In the genomic region with DNA sequence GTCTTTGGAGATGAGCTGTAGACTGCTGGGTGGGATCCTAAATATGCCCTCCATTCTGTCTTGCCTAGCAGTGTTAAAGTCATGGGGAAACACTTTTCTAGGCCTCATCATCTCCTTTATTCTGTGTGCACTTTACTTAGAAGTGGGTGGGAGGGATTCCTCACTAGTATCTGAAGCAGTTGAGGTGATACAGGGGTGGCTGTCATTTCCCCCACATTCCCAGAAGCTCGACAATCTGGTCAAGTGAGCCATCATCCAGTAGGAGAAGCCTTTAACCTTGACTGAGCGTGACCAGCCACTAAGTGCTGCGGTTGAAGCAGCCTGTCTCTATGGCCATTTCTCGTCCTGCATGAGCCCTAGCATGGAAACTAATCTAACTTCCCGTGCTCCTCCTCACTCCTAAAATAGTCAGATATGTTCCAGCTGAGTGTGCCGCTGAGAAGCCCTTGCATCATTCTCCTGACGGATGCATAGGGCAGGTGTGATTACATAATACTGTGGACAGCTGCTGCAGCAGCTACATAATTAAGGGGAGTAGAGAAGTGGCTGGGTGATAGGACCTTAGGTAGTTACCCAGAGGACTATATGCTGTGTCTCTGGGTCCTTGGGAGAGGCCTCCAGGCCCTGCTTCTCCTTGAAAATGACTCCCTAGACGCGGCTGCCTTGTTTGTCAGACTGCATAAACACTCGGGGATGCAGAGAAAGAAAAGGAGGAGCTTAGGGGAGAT, we compare ENCODE assay signal across 11 mouse cellular contexts. TPM values are rescaled to one million over a fixed set of nuclear protein-coding genes. Genes with fewer than 3 reads are reported as not detected.
DNase-seq lines count a peak whose midpoint lies in the region; ATAC-seq and TF ChIP-seq lines count a peak whose summit lies in the region.
"Had no signal": no experiment of that assay in that cellular context is flagged by ENCODE, and none has a peak within 500 bp of the region (broad histone marks: within the 10 kb centered on the region; RNA-seq: fewer than 3 reads in every experiment).

No protein-coding gene starts in this region.

- no peaks in the 10 kb centered on the region for H3K27me3 ChIP-seq in cerebellum, adult 2 months (ENCODE audit: control insufficient read depth, insufficient read depth, low read length)
- no peaks in the 10 kb centered on the region for H3K27me3 ChIP-seq in lung, embryonic 16.5 days (ENCODE audit: control insufficient read depth, insufficient read depth, low read depth, low read length)
- no peaks in the 10 kb centered on the region for H3K27me3 ChIP-seq in midbrain, embryonic 10.5 days (ENCODE audit: low read depth, poor library complexity, severe bottlenecking)
- no peaks in the 10 kb centered on the region for H3K27me3 ChIP-seq in small intestine, adult 2 months (ENCODE audit: control insufficient read depth, insufficient read depth, low read length)

- TF ChIP-seq POLR2A in cerebellum, adult 2 months (IDR thresholded peaks at IDR 0.05; ENCODE audit: borderline replicate concordance, insufficient read depth, low read length): no peak
- TF ChIP-seq POLR2A in small intestine, adult 2 months (IDR thresholded peaks at IDR 0.05; ENCODE audit: low read depth, low read length): no peak

- no peak overlapping the region for H3K4me2 ChIP-seq in lung, embryonic 16.5 days (ENCODE audit: low read depth, low read length)

- no peak overlapping the region for H3K9ac ChIP-seq in lung, embryonic 16.5 days (ENCODE audit: low read length)

- no peaks in the 10 kb centered on the region for H3K36me3 ChIP-seq in lung, embryonic 16.5 days (ENCODE audit: control insufficient read depth, insufficient read depth, low read length)
- no peaks in the 10 kb centered on the region for H3K36me3 ChIP-seq in midbrain, embryonic 10.5 days
- H3K36me3 ChIP-seq in small intestine, adult 2 months (ENCODE audit: control insufficient read depth, insufficient read depth, low read length): no peaks in the 10 kb centered on the region

- peaks cover 33% of the 10 kb centered on the region for H3K4me1 ChIP-seq in cerebellum, adult 2 months (ENCODE audit: control insufficient read depth, insufficient read depth, low read length)
- no peaks in the 10 kb centered on the region for H3K4me1 ChIP-seq in lung, embryonic 16.5 days (replicated peaks; ENCODE audit: control insufficient read depth, insufficient read depth, low read length)
- peaks cover 24% of the 10 kb centered on the region for H3K4me1 ChIP-seq in midbrain, embryonic 10.5 days
- no peaks in the 10 kb centered on the region for H3K4me1 ChIP-seq in small intestine, adult 2 months (ENCODE audit: control insufficient read depth, insufficient read depth, insufficient read length, low read length)

- H3K9me3 ChIP-seq in lung, embryonic 16.5 days (ENCODE audit: control insufficient read depth, low read length): no peaks in the 10 kb centered on the region
- H3K9me3 ChIP-seq in midbrain, embryonic 10.5 days (replicated peaks): no peaks in the 10 kb centered on the region

- WGBS in cerebellum, adult 2 months: 46% methylated on average over 10 of the region's 10 CpGs
- WGBS in lung, embryonic 16.5 days: 55% methylated on average over 10 of the region's 10 CpGs
- WGBS in midbrain, embryonic 10.5 days: 75% methylated on average over 10 of the region's 10 CpGs
- 56% methylated on average over 10 of the region's 10 CpGs for WGBS in small intestine, adult 2 months

- DNase-seq in cerebellum, adult 2 months: no peak
- DNase-seq in cerebellum, postnatal 4 days (ENCODE audit: low spot score in 2 of 2): no peak
- no peak for DNase-seq in lung, adult 18-20 months
- no peak for DNase-seq in midbrain, embryonic 10.5 days (ENCODE audit: low spot score)
- no peak for DNase-seq in spleen, postnatal 10 days (ENCODE audit: low spot score in 2 of 2)
- DNase-seq in adrenal gland, adult (ENCODE audit: inconsistent age in 2 of 2, low spot score in 1 of 2): no peak
- DNase-seq: kidney, adult 9 months; thymus, postnatal 25 days had no signal

- TF ChIP-seq CTCF in cerebellum, adult 2 months (IDR thresholded peaks at IDR 0.05; ENCODE audit: borderline replicate concordance, insufficient read depth, low read depth, low read length): no peak
- TF ChIP-seq CTCF in small intestine, adult 2 months (IDR thresholded peaks at IDR 0.05; ENCODE audit: extremely low read depth, insufficient read length, insufficient replicate concordance, low read depth, low read length): no peak

- 0 out of 2 replicates have a peak, but pooled peaks have one; percentile 28 for ATAC-seq in lung, embryonic 16.5 days (ENCODE audit: low read depth)

- H3K27ac ChIP-seq in cerebellum, adult 2 months (ENCODE audit: insufficient read depth, low read length): peak overlapping the region; percentile 80
- H3K27ac ChIP-seq in lung, embryonic 16.5 days (ENCODE audit: low read length): no peak overlapping the region
- H3K27ac ChIP-seq in midbrain, embryonic 10.5 days (replicated peaks): peak overlapping the region; percentile 69
- H3K27ac ChIP-seq in small intestine, adult 2 months (ENCODE audit: insufficient read depth, low read depth, low read length): 0 out of 2 replicates have a peak overlapping the region, but pooled peaks have one; percentile 11

- H3K4me3 ChIP-seq in cerebellum, adult 2 months (replicated peaks; ENCODE audit: insufficient read depth, low read depth, low read length): peak overlapping the region; percentile 7
- no peak overlapping the region for H3K4me3 ChIP-seq in lung, embryonic 16.5 days (ENCODE audit: low read length)
- no peak overlapping the region for H3K4me3 ChIP-seq in midbrain, embryonic 10.5 days
- H3K4me3 ChIP-seq in small intestine, adult 2 months (ENCODE audit: low read depth, low read length): no peak overlapping the region
- H3K4me3 ChIP-seq: erythroblast, embryonic 14.5 days had no signal

RNA-seq across cellular contexts. Expression of a gene that starts 12.2 kb away (rescaled TPM):
- 73.3 and 75.7 TPM in 2 replicates for polyA plus RNA-seq in cerebellum, adult 2 months (2012; rRNA removed)
- 0.72 and 0.80 TPM in 2 replicates for polyA plus RNA-seq in lung, embryonic 16.5 days (2015; fragmentation: Nextera tagmentation; extraction: Ambion mirVana)
- 0.10 and 0.11 TPM in 2 replicates for polyA plus RNA-seq in midbrain, embryonic 10.5 days (2016; fragmentation: Nextera tagmentation; extraction: Ambion mirVana)
- polyA plus RNA-seq in small intestine, adult 2 months (2012; rRNA removed): 0.46 and 0.48 TPM in 2 replicates

Comparison
In these comparisons a context has a peak if more than half of its experiments do, and no peak if none do; other contexts are left out.
1. RNA of a gene that starts 12.2 kb away (polyA plus RNA-seq): 73.3 to 75.7 TPM in cerebellum, adult 2 months; 0.72 to 0.80 TPM in lung, embryonic 16.5 days, 0.46 to 0.48 TPM in small intestine, adult 2 months and 0.10 to 0.11 TPM in midbrain, embryonic 10.5 days; every median in the first group is over 10 times any median in the second.